Mouse (Mus musculus) lung, postnatal 0 days (tissue): ENCODE measurements around the gene Cib3.

Source experiments
- CTCF ChIP-seq: IDR thresholded peaks from 2 replicates; pipeline ENCODE4 v1.5.1; 2016; ENCODE audit warnings: antibody characterized with exemption, mild to moderate bottlenecking
- EP300 ChIP-seq: IDR thresholded peaks from 2 replicates; pipeline ENCODE4 v1.6.1; 2016; ENCODE audit warnings: antibody characterized with exemption, mild to moderate bottlenecking, control low read depth

DNA sequence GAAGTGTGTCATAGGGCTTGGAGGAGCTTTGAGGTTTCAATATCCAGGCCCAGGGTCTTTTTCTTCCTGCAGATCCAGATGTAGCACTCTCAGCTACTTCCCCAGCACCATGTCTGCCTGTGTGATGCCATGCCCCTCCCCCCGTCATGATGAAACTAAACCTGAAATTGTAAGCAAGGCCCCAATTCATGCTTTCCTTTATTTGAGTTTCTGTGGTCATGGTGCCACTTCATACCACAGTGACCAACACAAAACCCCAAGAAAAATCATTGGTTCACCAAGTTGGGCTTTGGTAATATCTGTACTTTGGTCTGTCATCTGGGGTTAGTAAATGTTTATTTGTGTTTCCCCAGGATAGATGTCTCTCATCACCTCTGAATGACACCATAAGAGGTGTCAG, 4.1 kb downstream of the Cib3 start:
- TF ChIP-seq CTCF (no peak), EP300 (no peak)
